Mouse (Mus musculus): ENCODE measurements around the gene Vwa8.

DNA sequence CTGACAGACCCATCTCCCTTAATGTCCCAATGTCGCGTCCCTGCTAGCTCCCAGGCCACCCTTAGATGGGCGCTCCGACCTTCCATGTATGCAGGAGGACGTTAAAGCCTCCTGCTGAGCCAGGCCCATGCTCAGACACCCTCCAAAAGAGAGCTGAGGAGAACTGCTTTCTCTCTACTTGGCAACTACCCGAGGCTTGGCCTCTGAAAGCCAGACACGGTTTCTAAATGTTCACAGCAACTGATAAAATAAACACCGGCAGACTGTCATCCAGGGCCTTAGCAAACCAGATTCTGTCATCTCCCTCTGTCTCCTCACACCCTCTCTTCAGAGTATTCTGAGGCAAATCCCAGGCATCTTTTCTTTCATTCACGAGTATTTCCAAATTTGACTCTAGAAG lies 377.2 kb downstream of the Vwa8 start:
- TF ChIP-seq CTCF (conservative IDR thresholded peaks at IDR 0.05; ENCODE audit: low read length) (no peak), POU5F1 (IDR thresholded peaks at IDR 0.05; ENCODE audit: borderline replicate concordance, low read length) (no peak), NANOG (IDR thresholded peaks at IDR 0.05; ENCODE audit: borderline replicate concordance, low read length) (no peak)
